Mouse (Mus musculus) CD4-positive helper T cell, adult 2 months (primary cell): Measurements from ENCODE around the gene Avl9.

ENCODE experiments used
- DNase-seq: peaks from one replicate; pipeline ENCODE4 v3.0.0-alpha.2; 2012; ENCODE audit warnings: low read depth, missing footprints, low spot score

Avl9 gene

DNA sequence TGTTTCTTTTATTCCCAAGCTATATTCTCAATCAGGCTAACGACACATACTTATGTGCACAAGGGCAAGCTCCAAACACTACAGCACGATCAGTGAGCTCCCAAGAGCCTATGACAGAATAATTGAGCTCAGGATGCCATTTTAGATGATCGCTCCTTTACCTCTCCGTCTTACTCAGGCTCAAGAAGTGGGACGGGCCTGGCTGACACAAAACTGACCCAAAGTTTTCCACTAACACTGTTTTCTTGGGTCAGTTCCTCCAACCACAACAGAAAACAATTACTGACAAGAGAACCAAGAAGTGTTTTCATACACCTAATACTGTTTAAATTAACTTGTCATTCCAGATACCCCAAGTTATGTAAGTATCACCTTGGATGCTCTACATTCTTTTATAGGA lies 80.1 kb downstream of the Avl9 start:
- DNase-seq = no peak

DNA sequence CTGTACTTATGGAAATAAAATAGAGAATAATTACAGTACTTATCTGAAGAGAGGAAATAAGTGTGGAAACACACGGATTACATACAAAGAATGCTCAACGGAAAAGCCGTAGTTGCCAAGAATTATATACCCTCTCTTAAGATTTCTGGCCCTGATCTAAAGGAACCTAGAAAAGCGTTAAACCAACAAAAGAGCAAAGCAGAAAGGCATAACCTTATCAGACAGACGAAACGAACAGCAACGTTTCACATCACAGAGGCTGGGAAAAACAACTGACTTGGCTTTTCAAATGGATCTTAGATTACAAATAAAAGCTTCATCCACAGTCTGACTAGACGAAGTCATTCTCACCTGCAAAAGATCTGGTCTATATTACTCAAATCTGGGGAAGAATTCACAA lies 81.5 kb downstream of the Avl9 start:
- DNase-seq = no peak

DNA sequence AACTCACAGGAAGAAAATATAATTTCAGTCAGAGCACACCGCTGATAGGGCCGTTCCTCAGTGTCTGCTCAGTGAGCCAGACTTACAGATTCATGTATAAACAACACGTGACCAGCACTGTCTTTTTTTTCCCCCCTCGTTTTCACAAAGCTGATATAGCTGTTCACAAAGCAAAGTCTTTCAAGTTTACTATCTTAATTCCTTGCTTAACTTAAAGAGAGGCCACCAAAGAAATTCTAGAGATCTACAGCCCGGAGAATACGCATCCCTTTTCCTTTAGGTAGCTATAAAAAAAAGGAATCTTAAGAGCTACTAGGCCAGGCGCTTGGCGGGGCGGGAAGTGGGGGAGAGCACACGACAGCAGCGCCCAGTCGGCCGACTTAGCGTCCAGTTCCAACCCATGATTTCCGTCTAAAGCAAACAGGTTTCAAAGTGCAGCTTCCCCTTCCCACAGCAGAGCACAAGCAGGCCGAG lies 82.0 kb downstream of the Avl9 start:
- peak; percentile 72 for DNase-seq

DNA sequence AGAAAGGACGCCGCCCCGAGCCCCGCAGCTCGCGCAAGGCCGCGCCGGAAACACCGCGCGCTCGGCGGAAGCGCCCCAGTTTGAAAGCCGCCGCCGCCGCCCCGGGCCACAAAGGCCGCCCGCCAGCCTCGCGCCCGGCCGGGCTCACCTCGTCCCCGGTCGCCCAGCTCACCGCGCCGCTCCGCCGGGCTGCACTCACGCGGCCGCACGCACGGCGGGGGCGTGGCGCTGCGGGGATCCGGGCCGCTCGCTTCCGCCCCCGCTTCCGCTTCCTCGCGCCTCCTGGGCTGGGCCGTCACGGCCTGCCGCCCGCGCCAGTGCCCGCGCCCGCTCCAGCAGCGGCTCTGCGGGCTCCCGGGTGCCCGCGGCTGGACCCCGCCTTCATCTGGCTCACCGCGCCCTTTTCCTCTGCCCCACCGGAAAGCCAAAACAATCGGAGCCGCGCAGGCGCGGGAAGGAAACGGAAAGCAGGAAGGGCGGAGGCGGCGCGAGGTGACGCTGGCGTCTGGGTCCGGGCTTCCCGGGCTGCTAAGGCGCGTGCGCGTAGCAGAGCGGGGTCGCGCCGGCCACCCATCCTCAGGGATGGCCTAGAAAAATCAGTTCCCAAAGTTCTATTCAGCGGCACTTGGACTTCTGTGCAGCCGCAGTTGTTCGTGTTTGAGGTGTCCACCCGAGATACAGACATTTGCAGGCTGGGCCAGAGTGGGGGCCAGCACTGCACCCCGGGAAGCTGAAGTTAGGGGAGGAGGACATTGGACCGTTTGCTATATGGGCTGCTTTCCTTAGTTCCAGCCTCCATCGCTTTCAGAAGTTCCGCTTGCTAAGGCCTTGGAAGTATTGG lies 82.8 kb downstream of the Avl9 start, which contains the start of gene Kbtbd2:
Gene Kbtbd2 (minus strand): TSS at position 503 of the 841 bp plus-strand sequence.
- DNase-seq = peak; percentile 94

DNA sequence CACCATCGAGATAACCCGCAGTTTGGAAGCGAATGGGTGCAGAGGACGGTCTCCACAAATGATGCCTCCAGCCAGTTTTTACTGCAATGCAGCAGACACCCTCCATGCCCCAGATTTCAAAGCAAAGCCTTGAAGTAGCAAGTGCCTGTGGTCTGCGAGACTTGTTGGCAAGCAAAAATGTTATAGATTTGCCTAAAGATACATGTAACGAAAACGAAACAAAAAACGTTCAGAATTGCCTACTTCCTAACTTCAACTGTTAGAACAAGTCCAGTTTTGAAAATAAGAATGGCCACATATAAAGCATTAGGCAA lies 83.4 kb downstream of the Avl9 start:
- peak; percentile 72 for DNase-seq

DNA sequence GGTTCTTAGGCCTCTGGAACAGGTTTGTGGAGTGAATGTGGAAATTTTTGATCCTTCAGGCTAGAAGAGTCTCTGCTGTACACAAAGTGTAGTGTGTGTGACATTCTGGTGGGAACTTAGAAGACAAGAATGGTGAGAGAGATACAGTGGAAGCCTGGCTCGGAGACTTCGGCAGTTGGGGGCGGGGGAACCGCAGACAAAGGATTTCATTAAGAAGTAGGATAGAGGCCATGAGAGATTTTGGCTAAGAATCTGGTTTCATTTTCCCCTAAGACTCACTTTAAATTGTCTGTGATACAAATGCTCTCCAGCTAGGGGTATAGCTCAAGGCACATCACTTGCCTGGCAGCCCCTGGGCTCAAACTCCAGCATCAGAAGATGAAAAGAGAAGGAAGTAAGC lies 90.3 kb downstream of the Avl9 start:
- no peak for DNase-seq

DNA sequence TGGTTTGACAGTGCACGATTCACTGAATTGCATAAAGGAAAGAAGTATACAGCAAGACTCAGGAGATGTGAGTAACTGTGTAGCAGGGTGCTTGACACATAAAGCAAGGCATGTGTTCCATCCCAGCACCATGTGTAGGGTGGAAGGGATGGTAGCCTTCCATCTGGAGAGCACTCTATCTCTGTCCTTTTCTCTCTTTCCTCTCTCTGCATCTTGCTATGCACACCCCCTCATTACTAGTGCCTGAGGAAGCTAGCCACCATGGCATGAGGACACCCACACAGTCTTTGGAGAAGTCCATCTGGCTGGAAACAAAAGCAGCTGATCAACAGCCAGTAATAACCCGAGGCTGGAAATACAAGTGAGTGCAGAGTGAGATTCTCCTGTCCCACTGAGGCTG lies 91.5 kb downstream of the Avl9 start:
- DNase-seq = no peak

DNA sequence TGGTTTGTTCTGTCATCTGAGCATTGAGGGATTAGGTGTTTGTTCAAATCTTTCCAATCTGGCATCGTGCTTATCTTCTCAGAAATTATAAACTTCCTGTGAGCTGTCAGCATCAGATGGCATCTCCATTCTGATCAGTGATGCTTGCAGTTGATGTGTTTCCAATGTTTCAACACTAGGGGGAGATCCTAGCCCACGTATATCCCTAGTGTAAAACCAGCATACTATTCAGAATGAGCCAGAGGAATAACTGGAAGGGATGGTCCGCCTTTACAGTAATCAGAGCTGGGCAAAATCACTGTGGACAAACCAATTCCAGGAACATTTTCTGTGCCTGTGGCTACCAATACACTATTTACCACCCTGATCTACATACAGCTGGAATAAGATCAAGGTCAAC lies 94.0 kb downstream of the Avl9 start:
- peak; percentile 69 for DNase-seq
